Mouse (Mus musculus): ENCODE results near the gene Hagh.

Gene Hagh

GRCm38 (mm10) chr17:24850065-24850772 lies 10.3 kb downstream of the Hagh start, which contains the start of gene Fahd1:
Gene Fahd1, minus strand, starts transcription at chr17:24850364.
- DNase-seq (ENCODE audit: low spot score in 2 of 2) = peak; percentile 97 to 98

- no peak for DNase-seq (ENCODE audit: low spot score in 2 of 2)
Observed at GRCm38 (mm10) chr17:24850773-24851127, 10.8 kb downstream of the Hagh start.

- DNase-seq (ENCODE audit: low spot score in 2 of 2) = no peak
Observed at GRCm38 (mm10) chr17:24851381-24852125, 11.6 kb downstream of the Hagh start.

- DNase-seq (ENCODE audit: low spot score in 2 of 2) = no peak
Observed at GRCm38 (mm10) chr17:24855838-24856464, 16.0 kb downstream of the Hagh start.

GRCm38 (mm10) chr17:24856589-24856988 lies 16.6 kb downstream of the Hagh start:
- no peak for DNase-seq (ENCODE audit: low spot score in 2 of 2)

- DNase-seq (ENCODE audit: low spot score in 2 of 2) = no peak
Observed at GRCm38 (mm10) chr17:24857831-24858470, 18.0 kb downstream of the Hagh start.

- no peak for DNase-seq (ENCODE audit: low spot score in 2 of 2)
Observed at GRCm38 (mm10) chr17:24858967-24859366, 19.0 kb downstream of the Hagh start.

GRCm38 (mm10) chr17:24860076-24860475 lies 20.1 kb downstream of the Hagh start:
- no peak for DNase-seq (ENCODE audit: low spot score in 2 of 2)

- no peak for DNase-seq (ENCODE audit: low spot score in 2 of 2)
Observed at GRCm38 (mm10) chr17:24861785-24862184, 21.8 kb downstream of the Hagh start.

GRCm38 (mm10) chr17:24865776-24866175 lies 25.8 kb downstream of the Hagh start, which contains the start of gene Igfals:
Gene Igfals, plus strand, starts transcription at chr17:24865997.
- DNase-seq (ENCODE audit: low spot score in 2 of 2) = no peak

- DNase-seq (ENCODE audit: low spot score in 2 of 2) = no peak
Observed at GRCm38 (mm10) chr17:24867914-24868313, 28.0 kb downstream of the Hagh start.

GRCm38 (mm10) chr17:24873695-24874404 lies 33.9 kb downstream of the Hagh start:
- no peak for DNase-seq (ENCODE audit: low spot score in 2 of 2)

GRCm38 (mm10) chr17:24874405-24874745 lies 34.4 kb downstream of the Hagh start:
- DNase-seq (ENCODE audit: low spot score in 2 of 2) = no peak

GRCm38 (mm10) chr17:24874989-24875388 lies 35.0 kb downstream of the Hagh start:
- DNase-seq (ENCODE audit: low spot score in 2 of 2) = no peak

GRCm38 (mm10) chr17:24877336-24878116 lies 37.6 kb downstream of the Hagh start:
- DNase-seq (ENCODE audit: low spot score in 2 of 2) = no peak

GRCm38 (mm10) chr17:24878117-24878397 lies 38.1 kb downstream of the Hagh start:
- DNase-seq (ENCODE audit: low spot score in 2 of 2) = peak; percentile 65 to 81

GRCm38 (mm10) chr17:24878531-24878930 lies 38.6 kb downstream of the Hagh start:
- DNase-seq (ENCODE audit: low spot score in 2 of 2) = no peak

GRCm38 (mm10) chr17:24881738-24882440 lies 41.9 kb downstream of the Hagh start:
- no peak for DNase-seq (ENCODE audit: low spot score in 2 of 2)

- DNase-seq (ENCODE audit: low spot score in 2 of 2) = no peak
Observed at GRCm38 (mm10) chr17:24884391-24884790, 44.4 kb downstream of the Hagh start.

GRCm38 (mm10) chr17:24885356-24886133 lies 45.6 kb downstream of the Hagh start:
- DNase-seq (ENCODE audit: low spot score in 2 of 2) = no peak

Measured in heart, adult 9 months (tissue).